Mouse (Mus musculus) lung, embryonic 14.5 days (tissue): ENCODE measurements around the gene Krtap4-2. TPM values are rescaled to one million over a fixed set of nuclear protein-coding genes. Genes with fewer than 3 reads are reported as not detected.
"Not testable (repeated sequence)": the region's sequence is repeated elsewhere in the genome, so short reads cannot be mapped to it uniquely, and the experiment has no call there.

Experiments used
- ATAC-seq: fragments of 200-750 bp; cut with Nextera tagmentation; 2 replicates; pipeline ENCODE4 v1.8.0; 2017; ENCODE audit warnings: mild to moderate bottlenecking, moderate TSS enrichment, moderate library complexity; ENCODE audit not compliant: insufficient read depth
- DNase-seq: peaks from one replicate; pipeline ENCODE4 v3.0.0-alpha.2; 2015
- H3K27ac ChIP-seq: fragments of 300-500 bp; sonication (generic); 2 replicates; pipeline ENCODE4 v1.5.1; 2014; ENCODE audit warnings: low read depth, mild to moderate bottlenecking, moderate library complexity
- H3K27me3 ChIP-seq: fragments of 300-500 bp; sonication (generic); 2 replicates; pipeline ENCODE4 v1.6.1; 2014; ENCODE audit warnings: low read length, control low read depth; ENCODE audit not compliant: insufficient read depth
- H3K36me3 ChIP-seq: fragments of 300-500 bp; sonication (generic); 2 replicates; pipeline ENCODE4 v1.6.1; 2014; ENCODE audit warnings: control low read depth; ENCODE audit not compliant: insufficient read depth
- H3K4me1 ChIP-seq: fragments of 300-500 bp; sonication (generic); 2 replicates; pipeline ENCODE4 v1.6.1; 2014; ENCODE audit warnings: antibody characterized with exemption, control low read depth; ENCODE audit not compliant: insufficient read depth
- H3K4me2 ChIP-seq: fragments of 300-500 bp; sonication (generic); 2 replicates; pipeline ENCODE4 v1.6.1; 2014; ENCODE audit warnings: mild to moderate bottlenecking
- H3K4me3 ChIP-seq: fragments of 300-500 bp; sonication (generic); 2 replicates; pipeline ENCODE4 v1.5.1; 2014; ENCODE audit warnings: low read depth, low read length
- H3K9ac ChIP-seq: fragments of 300-500 bp; sonication (generic); 2 replicates; pipeline ENCODE4 v1.6.1; 2014
- H3K9me3 ChIP-seq: fragments of 300-500 bp; sonication (generic); 2 replicates; pipeline ENCODE4 v1.6.1; 2016; ENCODE audit warnings: low read depth, low read length, control low read depth
- CTCF ChIP-seq: IDR thresholded peaks from 2 replicates; pipeline ENCODE4 v1.5.1; 2016; ENCODE audit warnings: antibody characterized with exemption, low read depth
- WGBS: fragments of 180-500 bp; shearing (Covaris S2); extraction: QIAGEN DNeasy Blood & Tissue Kit; methylation state at CpG from one replicate; pipeline ENCODE4 v1.1.7; 2014; 5-methylcytosine and 5-hydroxymethylcytosine counted together
- polyA plus RNA-seq: library from polyadenylated mRNA; unstranded; fragments of >200 nt; fragmentation: Nextera tagmentation; extraction: Ambion mirVana; gene quantifications from 2 replicates; pipeline ENCODE4 v1.2.1, GENCODE M21; 2014

Krtap4-2 gene
- polyA plus RNA-seq, 1 experiment from 2014 or later = not detected

- no peak for TF ChIP-seq CTCF
- ATAC-seq (no peak), DNase-seq (no peak)
- Histone ChIP-seq H3K36me3 (no peaks in the 10 kb centered on the region), H3K9me3 (no peaks in the 10 kb centered on the region), H3K4me2 (no peak within 1 kb of the TSS), H3K4me1 (no peaks in the 10 kb centered on the region), H3K27ac (no peak within 1 kb of the TSS), H3K4me3 (no peak within 1 kb of the TSS), H3K27me3 (no peaks in the 10 kb centered on the region), H3K9ac (no peak within 1 kb of the TSS)
- 80% methylated on average over 2 of the region's 2 CpGs for WGBS
These were observed 15.3 kb upstream of the Krtap4-2 start, which contains the start of gene Gm11555 for GRCm38 (mm10) chr11:99650136-99650535. Gene Gm11555, minus strand, starts transcription at chr11:99650236.

GRCm38 (mm10) chr11:99646444-99646843, 11.6 kb upstream of the Krtap4-2 start:
- no peak for DNase-seq
- no peak overlapping the region for H3K27ac ChIP-seq
- H3K4me1 ChIP-seq = no peaks in the 10 kb centered on the region
- no peak overlapping the region for H3K4me3 ChIP-seq
- 84% methylated on average over 15 of the region's 15 CpGs for WGBS
- no peak overlapping the region for H3K9ac ChIP-seq
- no peak overlapping the region for H3K4me2 ChIP-seq
- ATAC-seq = no peak
- H3K9me3 ChIP-seq = no peaks in the 10 kb centered on the region
- TF ChIP-seq CTCF = no peak
- no peaks in the 10 kb centered on the region for H3K27me3 ChIP-seq
- H3K36me3 ChIP-seq = no peaks in the 10 kb centered on the region

- H3K4me2 ChIP-seq = no peak overlapping the region
- 73% methylated on average over 3 of the region's 3 CpGs for WGBS
- H3K4me1 ChIP-seq = no peaks in the 10 kb centered on the region
- DNase-seq (no peak), ATAC-seq (no peak)
- H3K36me3 ChIP-seq = no peaks in the 10 kb centered on the region
- H3K9me3 ChIP-seq = no peaks in the 10 kb centered on the region
- H3K27me3 ChIP-seq = no peaks in the 10 kb centered on the region
- no peak overlapping the region for H3K27ac ChIP-seq
- no peak overlapping the region for H3K9ac ChIP-seq
- no peak overlapping the region for H3K4me3 ChIP-seq
- TF ChIP-seq CTCF = no peak
These were observed 9.5 kb upstream of the Krtap4-2 start for GRCm38 (mm10) chr11:99644351-99644750.

GRCm38 (mm10) chr11:99643635-99644139, 8.8 kb upstream of the Krtap4-2 start, which contains the start of gene Krtap4-7:
Gene Krtap4-7, minus strand, starts transcription at chr11:99644089.
- not testable (repeated sequence) for H3K27ac ChIP-seq, H3K36me3 ChIP-seq, H3K9ac ChIP-seq, ATAC-seq, H3K4me1 ChIP-seq, H3K27me3 ChIP-seq, DNase-seq, H3K4me3 ChIP-seq, H3K9me3 ChIP-seq, H3K4me2 ChIP-seq
- 88% methylated on average over 9 of the region's 9 CpGs for WGBS

- WGBS = 27% methylated on average over 1 of the region's 1 CpGs
- H3K4me2 ChIP-seq = no peak overlapping the region
- no peak overlapping the region for H3K27ac ChIP-seq
- H3K36me3 ChIP-seq = no peaks in the 10 kb centered on the region
- no peak overlapping the region for H3K9ac ChIP-seq
- no peak for ATAC-seq
- no peak for TF ChIP-seq CTCF
- DNase-seq = no peak
- H3K4me1 ChIP-seq = no peaks in the 10 kb centered on the region
- H3K27me3 ChIP-seq = no peaks in the 10 kb centered on the region
- no peak overlapping the region for H3K4me3 ChIP-seq
- no peaks in the 10 kb centered on the region for H3K9me3 ChIP-seq
These were observed 6.0 kb upstream of the Krtap4-2 start for GRCm38 (mm10) chr11:99640926-99641325.

- H3K9me3 ChIP-seq = no peaks in the 10 kb centered on the region
- no peaks in the 10 kb centered on the region for H3K36me3 ChIP-seq
- no peak overlapping the region for H3K4me3 ChIP-seq
- no peak for ATAC-seq
- H3K4me1 ChIP-seq = no peaks in the 10 kb centered on the region
- no peak overlapping the region for H3K9ac ChIP-seq
- no peak overlapping the region for H3K4me2 ChIP-seq
- WGBS = 71% methylated on average over 1 of the region's 1 CpGs
- no peak overlapping the region for H3K27ac ChIP-seq
- DNase-seq = peak; percentile 37
- TF ChIP-seq CTCF = no peak
- H3K27me3 ChIP-seq = no peaks in the 10 kb centered on the region
These were observed 2.2 kb upstream of the Krtap4-2 start for GRCm38 (mm10) chr11:99637086-99637485.

GRCm38 (mm10) chr11:99633293-99633692, 1.6 kb downstream of the Krtap4-2 start:
- H3K4me2 ChIP-seq = no peak overlapping the region
- TF ChIP-seq CTCF = no peak
- no peak overlapping the region for H3K4me3 ChIP-seq
- no peaks in the 10 kb centered on the region for H3K27me3 ChIP-seq
- H3K36me3 ChIP-seq = no peaks in the 10 kb centered on the region
- H3K9ac ChIP-seq = no peak overlapping the region
- H3K4me1 ChIP-seq = no peaks in the 10 kb centered on the region
- WGBS = 69% methylated on average over 2 of the region's 2 CpGs
- ATAC-seq (no peak), DNase-seq (no peak)
- H3K9me3 ChIP-seq = no peaks in the 10 kb centered on the region
- H3K27ac ChIP-seq = no peak overlapping the region

- H3K9me3 ChIP-seq = no peaks in the 10 kb centered on the region
- WGBS = 44% methylated on average over 3 of the region's 3 CpGs
- no peaks in the 10 kb centered on the region for H3K36me3 ChIP-seq
- no peak for DNase-seq
- no peak overlapping the region for H3K4me3 ChIP-seq
- no peak overlapping the region for H3K9ac ChIP-seq
- no peak for ATAC-seq
- no peak overlapping the region for H3K4me2 ChIP-seq
- H3K27ac ChIP-seq = no peak overlapping the region
- TF ChIP-seq CTCF = no peak
- no peaks in the 10 kb centered on the region for H3K4me1 ChIP-seq
- H3K27me3 ChIP-seq = no peaks in the 10 kb centered on the region
These were observed 4.0 kb downstream of the Krtap4-2 start for GRCm38 (mm10) chr11:99630890-99631289.
